Mouse (Mus musculus): ENCODE data around the gene Rarres2.

DNA sequence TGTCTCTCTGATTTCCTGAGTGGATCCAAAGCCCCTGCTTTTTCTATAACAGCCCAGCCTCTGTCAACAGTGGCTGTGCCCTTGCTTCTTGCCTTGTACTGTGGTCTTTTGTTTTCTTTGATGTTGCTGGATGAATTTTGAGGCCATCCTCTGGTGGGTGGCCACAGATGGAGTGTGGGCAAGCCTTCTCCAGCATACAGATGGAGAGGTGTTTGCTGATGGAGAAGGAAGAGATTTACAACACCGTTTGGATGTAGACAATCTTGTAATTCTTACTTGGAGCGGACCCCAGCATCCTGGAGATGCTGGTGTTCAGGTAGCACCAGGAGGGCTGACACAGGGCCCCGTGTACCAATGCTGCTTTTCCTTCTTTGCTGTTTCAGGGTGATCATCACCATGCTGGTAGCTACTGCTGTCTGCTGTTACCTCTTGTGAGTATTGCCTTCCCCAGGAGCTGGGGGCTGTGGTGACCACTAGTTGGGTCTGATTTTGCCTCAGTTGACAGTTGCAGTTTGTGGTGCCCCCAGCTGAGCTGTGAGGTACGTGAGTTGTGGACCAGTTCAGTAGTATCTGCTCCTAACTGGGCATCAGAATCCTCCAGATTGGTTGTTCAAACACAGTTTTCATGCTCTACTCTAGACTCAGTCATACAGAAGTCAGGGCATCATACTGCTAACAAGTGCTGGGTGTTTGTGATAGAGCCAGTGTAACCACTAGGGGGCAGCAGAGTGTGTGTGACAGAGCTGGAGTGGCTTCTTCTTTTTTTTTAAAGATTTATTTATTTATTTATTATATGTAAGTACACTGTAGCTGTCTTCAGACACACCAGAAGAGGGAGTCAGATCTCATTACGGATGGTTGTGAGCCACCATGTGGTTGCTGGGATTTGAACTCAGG is 33.5 kb downstream of the Rarres2 start:
- TF ChIP-seq ELF1 (IDR thresholded peaks at IDR 0.05; ENCODE audit: low read depth, low read length) (no peak), ETS1 (IDR thresholded peaks at IDR 0.05; ENCODE audit: low read depth, low read length) (no peak), POLR2A (IDR thresholded peaks at IDR 0.05; ENCODE audit: control insufficient read depth in 1 of 2, insufficient read depth in 1 of 2, low read depth in 1 of 2, low read length in 2 of 2, poor library complexity in 1 of 2) (no peak), TBP (IDR thresholded peaks at IDR 0.05; ENCODE audit: low read depth, low read length) (no peak), GATA1 (IDR thresholded peaks at IDR 0.05; ENCODE audit: low read depth, low read length) (no peak), HCFC1 (IDR thresholded peaks at IDR 0.05; ENCODE audit: low read depth, low read length) (no peak), USF1 (IDR thresholded peaks at IDR 0.05; ENCODE audit: low read depth, low read length) (no peak), CTCF (IDR thresholded peaks at IDR 0.05 in 2 of 3, conservative IDR thresholded peaks at IDR 0.05 in 1 of 3; ENCODE audit: control insufficient read depth in 1 of 3, insufficient read depth in 1 of 3, low read depth in 2 of 3, low read length in 3 of 3, poor library complexity in 1 of 3, severe bottlenecking in 1 of 3) (peak; percentile 21 to 47 (median 27); a peak in 4 of 6 replicates)
